Mouse (Mus musculus): ENCODE measurements around the gene Sectm1b.
"Not testable (repeated sequence)": the region's sequence is repeated elsewhere in the genome, so short reads cannot be mapped to it uniquely, and the experiment has no call there.

Gene Sectm1b

GRCm38 (mm10) chr11:121063379-121063778 lies at the start of gene Sectm1b:
Sectm1b (minus strand) TSS chr11:121063569.
- DNase-seq = no peak

DNA sequence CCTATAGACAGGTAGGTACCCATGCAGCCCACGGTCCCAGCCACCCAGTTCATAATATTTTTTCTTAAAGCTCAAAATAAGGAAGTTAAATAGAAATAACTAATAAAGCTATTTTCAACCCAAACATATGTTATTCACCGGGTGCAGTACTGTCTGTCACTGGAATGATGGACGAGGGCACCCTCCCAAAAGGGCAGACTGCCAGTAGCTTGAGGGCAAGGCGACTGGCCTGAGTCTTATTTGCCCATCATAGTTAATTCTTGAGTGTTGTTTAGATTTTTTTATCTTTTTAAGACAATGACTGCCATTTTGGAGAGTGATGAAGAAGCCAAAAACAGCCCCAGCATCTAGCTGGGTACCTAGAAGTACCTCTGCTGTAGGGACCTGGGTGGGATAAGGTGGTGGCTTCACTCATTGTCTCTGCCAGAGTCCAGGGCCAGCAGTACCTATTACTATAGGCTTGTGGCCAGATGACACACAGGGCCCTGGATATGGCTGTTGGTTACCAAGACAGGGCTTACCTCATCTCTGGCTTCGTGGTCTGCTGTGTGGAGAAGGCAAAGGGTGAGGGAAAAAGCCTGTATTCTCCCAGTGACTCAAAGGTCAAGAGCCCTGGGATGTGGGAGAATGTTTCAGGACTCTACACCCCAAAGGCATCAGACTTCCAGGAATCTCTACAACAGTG lies 48.9 kb upstream of the Sectm1b start:
- no peak for DNase-seq

DNA sequence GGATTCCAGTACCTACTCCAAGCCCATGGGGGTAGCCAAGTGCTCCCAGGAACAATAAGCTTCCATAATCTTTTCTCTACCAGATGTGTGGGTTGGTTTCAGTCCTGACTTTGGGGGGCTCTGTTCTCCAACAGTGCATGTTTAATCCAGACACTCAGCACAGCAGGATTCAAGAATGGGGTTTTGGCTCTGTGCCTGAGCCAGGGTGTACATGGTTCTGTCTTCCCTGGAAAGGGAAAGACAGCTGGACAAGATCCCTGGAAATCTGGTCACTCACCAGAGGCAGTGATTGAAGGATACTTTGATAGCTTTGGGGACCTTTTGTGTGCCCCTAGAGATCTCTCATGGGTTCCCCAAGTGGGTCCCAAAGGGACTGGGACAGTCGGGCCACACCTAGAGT lies 48.2 kb upstream of the Sectm1b start:
- no peak for DNase-seq

DNA sequence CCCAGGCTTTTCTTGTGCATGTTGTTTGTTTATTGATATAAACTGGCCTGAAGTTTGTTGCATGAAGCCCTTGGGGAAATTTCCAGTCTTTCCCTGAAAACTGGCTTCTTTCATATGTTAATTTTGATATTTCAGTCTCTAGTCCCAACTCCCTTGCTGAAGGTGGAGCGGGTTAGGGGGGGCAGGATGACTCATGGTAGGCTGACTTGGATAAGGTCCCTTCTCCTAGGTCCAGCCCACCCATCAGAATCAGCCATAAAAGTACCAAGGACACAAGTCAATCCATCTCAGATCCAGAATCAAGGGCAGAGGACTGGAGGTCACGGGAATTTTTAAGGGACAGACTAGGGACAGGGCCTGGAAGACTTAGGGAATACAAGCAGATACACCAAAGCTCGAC lies 47.7 kb upstream of the Sectm1b start:
- no peak for DNase-seq

DNA sequence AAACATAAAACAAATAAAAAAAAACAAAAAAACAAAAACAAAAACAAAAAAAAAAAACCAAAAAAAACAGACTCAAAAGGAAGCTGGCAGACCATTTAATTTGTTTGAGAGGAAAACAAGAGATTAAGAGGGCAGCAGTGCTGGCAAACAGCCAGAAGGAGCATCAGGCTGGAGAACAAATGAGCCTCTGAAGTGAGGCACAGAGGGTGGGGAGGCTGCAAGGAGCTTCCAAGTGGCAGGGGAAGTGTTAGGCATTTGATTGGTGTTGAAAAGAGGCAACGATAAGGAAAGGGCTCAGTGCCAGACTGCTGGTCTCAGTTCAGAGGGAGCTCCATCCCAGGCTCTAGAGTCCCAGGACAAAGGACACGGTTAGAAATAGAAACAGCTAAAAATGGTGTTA lies 46.6 kb upstream of the Sectm1b start:
- no peak for DNase-seq

DNA sequence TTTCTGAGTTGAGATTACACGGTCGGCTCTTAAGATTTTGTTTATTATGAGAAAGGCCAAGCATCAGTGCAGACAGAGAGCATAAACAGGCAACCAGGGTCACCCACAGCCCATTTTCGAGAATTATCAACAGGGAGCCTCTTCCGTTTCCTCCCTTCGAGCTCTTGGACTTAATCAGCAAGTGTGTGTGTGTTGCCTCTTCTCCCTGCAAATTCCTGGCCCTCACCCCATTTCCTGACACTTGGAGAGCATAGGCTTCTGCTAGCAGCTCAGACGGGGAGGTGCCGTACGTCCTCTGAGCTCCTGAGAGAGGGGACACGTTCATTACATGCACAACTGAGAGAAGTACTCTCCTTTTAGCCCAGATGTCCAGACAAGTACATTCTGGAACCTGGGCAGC lies 44.7 kb upstream of the Sectm1b start:
- DNase-seq = no peak

DNA sequence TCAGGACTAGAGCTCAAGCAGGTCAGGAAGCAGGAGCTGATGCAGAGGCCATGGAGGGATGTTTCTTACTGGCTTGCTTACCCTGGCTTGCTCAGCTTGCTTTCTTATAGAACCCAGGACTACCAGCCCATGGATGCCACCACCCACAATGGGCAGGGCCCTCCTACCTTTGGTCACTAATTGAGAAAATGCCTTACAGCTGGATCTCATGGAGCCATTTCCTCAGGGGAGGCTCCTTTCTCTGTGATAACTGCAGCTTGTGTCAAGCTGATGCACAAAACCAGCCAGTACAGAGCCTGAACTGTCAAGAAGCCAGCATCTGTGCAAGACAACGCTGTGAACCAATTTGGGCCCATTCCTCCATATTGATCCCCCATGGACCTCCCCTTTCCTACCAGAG lies 43.9 kb upstream of the Sectm1b start:
- DNase-seq = not testable (repeated sequence)

GRCm38 (mm10) chr11:121101124-121101805 lies 37.9 kb upstream of the Sectm1b start:
- DNase-seq = no peak

DNA sequence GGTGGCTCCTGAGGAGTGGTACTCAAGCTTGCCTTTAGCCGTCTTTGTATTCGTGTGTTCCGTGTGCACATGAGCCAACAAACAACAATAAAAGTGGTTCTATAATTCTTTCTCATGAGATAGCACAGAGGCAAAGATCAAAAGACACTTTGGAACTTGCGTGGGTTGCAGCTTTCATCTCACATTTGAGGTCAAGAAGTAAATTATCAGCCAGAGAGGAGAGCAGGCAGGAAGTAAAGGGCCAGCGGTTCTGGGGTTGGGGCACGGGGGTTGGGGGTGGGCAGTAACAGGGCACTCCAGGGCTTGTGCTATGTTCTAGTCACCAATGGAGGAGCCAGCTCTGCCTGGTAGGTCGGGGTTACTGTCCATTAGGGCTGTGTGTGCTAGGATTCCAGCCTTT lies 37.3 kb upstream of the Sectm1b start:
- DNase-seq = no peak

DNA sequence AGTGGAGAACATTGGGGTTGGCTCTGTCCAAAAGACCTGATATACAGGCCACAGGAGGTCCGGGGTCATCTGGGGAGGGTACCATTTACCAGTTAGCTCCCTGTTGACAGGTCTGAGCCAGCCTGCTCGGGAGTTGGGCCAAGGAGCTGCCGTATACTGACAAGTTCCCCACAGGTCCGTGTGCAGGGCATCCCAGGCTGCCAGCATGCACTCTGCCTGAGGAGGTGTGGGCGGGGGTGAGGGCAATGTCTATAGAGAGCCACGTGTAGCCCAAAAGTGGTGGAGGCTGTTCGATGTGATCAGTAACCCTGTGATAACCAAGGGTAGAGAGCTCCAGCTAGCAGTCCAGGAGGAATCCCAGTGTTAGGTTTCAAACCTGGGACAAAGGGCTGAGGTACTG lies 36.4 kb upstream of the Sectm1b start:
- DNase-seq = no peak

- no peak for DNase-seq
These were observed 29.5 kb upstream of the Sectm1b start for GRCm38 (mm10) chr11:121092606-121093585.

GRCm38 (mm10) chr11:121090943-121091342 lies 27.6 kb upstream of the Sectm1b start:
- DNase-seq = no peak

- DNase-seq = no peak
These were observed 26.6 kb upstream of the Sectm1b start for GRCm38 (mm10) chr11:121089756-121090546.

DNA sequence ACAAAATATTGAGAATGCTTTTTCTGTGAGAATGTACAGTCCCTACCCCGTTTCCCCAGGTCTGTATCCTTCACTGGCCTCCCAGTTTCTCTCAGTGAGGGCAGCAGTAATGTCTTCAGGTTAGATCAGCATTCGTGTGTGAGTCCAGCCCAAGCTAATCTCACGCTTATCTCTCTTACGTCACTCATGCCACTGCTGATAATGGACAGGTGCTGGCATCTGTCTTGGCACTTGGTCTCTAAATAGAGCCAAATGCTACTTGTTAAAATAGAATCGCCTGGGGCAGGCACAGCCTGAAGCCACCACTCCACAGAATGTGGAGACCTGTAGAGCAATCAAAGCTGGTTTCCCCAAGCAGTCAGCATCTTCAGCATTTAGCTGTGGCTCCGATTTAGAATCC lies 25.6 kb upstream of the Sectm1b start:
- no peak for DNase-seq

DNA sequence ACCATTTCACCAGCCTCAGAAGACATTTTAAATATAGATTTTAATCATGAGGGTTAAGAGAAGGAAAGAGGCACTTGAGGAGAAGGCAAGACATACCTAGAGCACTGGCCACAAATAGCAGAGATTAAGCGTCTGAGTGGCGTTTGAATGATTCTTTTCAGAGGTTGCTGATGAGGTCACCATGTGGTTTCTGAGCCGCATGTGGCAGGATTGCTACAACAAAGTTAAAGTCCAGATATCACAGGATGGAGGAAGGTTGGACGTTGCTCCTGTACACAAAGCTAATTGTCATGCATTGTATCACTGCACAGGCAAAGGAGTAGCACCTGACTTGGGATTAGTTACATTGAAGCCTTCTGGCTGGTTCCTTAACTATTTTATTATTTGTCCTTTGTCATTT lies 22.9 kb upstream of the Sectm1b start:
- DNase-seq = no peak

- no peak for DNase-seq
These were observed 21.8 kb upstream of the Sectm1b start for GRCm38 (mm10) chr11:121085181-121085580.

GRCm38 (mm10) chr11:121082857-121083500 lies 19.6 kb upstream of the Sectm1b start:
- peak; percentile 15 to 27 for DNase-seq

GRCm38 (mm10) chr11:121082250-121082649 lies 18.9 kb upstream of the Sectm1b start:
- no peak for DNase-seq

DNA sequence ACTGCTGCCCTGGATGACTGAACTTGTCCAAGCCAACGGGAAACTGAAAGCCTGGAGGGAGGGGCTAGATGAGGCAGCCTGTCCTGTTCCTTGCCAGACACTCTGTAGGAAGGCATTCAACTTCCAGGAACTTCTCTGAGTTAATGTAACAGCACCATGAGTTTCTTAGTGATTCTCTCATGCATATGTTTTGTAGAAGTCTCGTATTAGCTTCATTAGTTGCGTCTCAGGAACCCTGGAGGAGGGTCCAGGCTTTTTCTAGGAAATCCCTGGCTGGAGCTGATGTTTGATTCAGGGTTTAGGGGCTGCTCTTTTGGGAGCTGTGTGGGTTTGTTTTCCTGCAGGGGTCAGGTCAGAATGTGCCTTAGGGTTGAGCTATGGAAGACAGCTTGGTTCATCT lies 17.8 kb upstream of the Sectm1b start, which contains the start of gene Sectm1a:
Gene Sectm1a (minus strand): TSS at position 101 of the 400 bp plus-strand sequence.
- DNase-seq = no peak

DNA sequence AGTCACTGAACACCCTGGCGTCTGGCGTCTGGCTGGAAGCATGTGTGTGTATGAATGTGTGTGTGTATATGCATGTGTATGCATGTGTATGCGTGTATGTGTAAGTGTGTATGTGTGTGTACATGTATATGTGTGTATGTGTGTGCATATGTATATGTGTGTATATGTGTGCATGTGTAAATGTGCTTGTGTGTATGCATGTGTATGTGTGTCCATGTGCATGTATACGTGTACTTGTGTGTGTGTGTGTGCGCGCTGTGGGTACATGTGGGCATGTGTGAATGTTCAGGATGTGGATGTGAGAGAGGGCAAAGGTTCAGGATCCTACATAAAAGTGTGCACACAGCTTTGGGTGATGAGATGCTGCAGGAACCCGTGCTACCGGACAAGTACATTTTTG lies 17.0 kb upstream of the Sectm1b start:
- DNase-seq = no peak

- DNase-seq = no peak
These were observed 12.3 kb upstream of the Sectm1b start for GRCm38 (mm10) chr11:121075655-121076054.

DNA sequence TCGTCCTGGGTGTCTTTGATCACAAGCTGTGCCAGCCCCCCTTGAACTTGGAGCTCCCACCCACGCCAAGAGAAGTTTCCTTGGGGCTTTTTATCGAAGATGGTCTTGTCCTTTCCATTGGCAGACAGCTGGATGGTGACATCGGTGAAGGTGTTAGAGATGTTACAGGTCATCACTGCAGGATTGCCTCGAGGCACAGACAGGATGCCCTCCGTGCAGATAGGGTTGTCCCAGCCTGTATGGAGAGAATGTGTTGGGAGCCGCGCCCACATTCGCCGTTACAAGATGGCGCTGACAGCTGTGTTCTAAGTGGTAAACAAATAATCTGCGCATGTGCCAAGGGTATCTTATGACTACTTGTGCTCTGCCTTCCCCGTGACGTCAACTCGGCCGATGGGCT lies 6.3 kb upstream of the Sectm1b start:
- DNase-seq = not testable (repeated sequence)
